ENCODE assay signal across 8 mouse cellular contexts in genomic region chr12:98258371-98258844, GRCm38 (mm10). TPM values are rescaled to one million over a fixed set of nuclear protein-coding genes. Genes with fewer than 3 reads are reported as not detected.
DNase-seq lines count a peak whose midpoint lies in the region; TF ChIP-seq lines count a peak whose summit lies in the region.

No protein-coding gene starts in this region.

- H3K4me3 ChIP-seq in heart, adult 2 months, result peak overlapping the region; percentile 74
- H3K4me3 ChIP-seq in macrophage (ENCODE audit: inconsistent target), result peak overlapping the region; percentile 69

- H3K36me3 ChIP-seq in heart, adult 2 months (ENCODE audit: control insufficient read depth, insufficient read depth, low read length), result no peaks in the 10 kb centered on the region
- H3K36me3 ChIP-seq in macrophage (ENCODE audit: inconsistent target), result peaks cover 13% of the 10 kb centered on the region; the same call in 1 of the 2 replicates

- DNase-seq in heart, adult 2 months, result no peak
- DNase-seq in heart, adult 11 months, result no peak
- peak; percentile 17 for DNase-seq in c-Kit-positive CD71-positive TER-119-negative erythroid progenitor cells, embryonic 14.5 days (ENCODE audit: low read depth)
- peak; percentile 14 for DNase-seq in hindlimb bud, embryonic 11.5 days (ENCODE audit: extremely low spot score, low read depth, low spot score)
- DNase-seq in gastrocnemius, postnatal 10 days, result no peak
- no peak for DNase-seq in adrenal gland, adult 18-20 months (ENCODE audit: low spot score in 2 of 2)
- DNase-seq in right cerebral cortex, postnatal 14 days, result no peak

- WGBS in heart, adult 2 months, result under 1% methylated on average over 8 of the region's 8 CpGs
- WGBS in macrophage (ENCODE audit: missing documents), result 6% methylated on average over 5 of the region's 8 CpGs

- intact Hi-C loops in heart, adult 2 months (cut with DNase I), result no loop called here

- no peak for TF ChIP-seq POLR2A in heart, adult 2 months (IDR thresholded peaks at IDR 0.05; ENCODE audit: insufficient read depth, low read depth, low read length)

- no peaks in the 10 kb centered on the region for H3K27me3 ChIP-seq in heart, adult 2 months (ENCODE audit: control insufficient read depth, insufficient read depth, low read length)

- peak overlapping the region; percentile 91 for H3K27ac ChIP-seq in heart, adult 2 months
- peak overlapping the region; percentile 71 for H3K27ac ChIP-seq in macrophage

- H3K9ac ChIP-seq in heart, adult 2 months (ENCODE audit: low read depth, low read length), result peak overlapping the region; percentile 97

- H3K79me2 ChIP-seq in heart, adult 2 months (replicated peaks; ENCODE audit: control insufficient read depth, insufficient read depth, low read length), result no peaks in the 10 kb centered on the region
- H3K79me2 ChIP-seq in macrophage (ENCODE audit: inconsistent target), result peaks cover 53% of the 10 kb centered on the region

- no peaks in the 10 kb centered on the region for H3K4me1 ChIP-seq in heart, adult 2 months (ENCODE audit: control insufficient read depth, insufficient read depth, low read length)

- no peak for TF ChIP-seq CTCF in heart, adult 2 months (IDR thresholded peaks at IDR 0.05)

- no peak for TF ChIP-seq EP300 in heart, adult 2 months (IDR thresholded peaks at IDR 0.05; ENCODE audit: insufficient read depth, low read depth, low read length)

RNA-seq across cellular contexts. Expression of gene Galc, which starts 0.9 kb away (rescaled TPM):
- total RNA-seq in heart, adult 2 months (2021), result 1 to 10 TPM; 7.3 to 8.3 TPM
- polyA plus RNA-seq in heart, adult 2 months (2012; rRNA removed), result 5.0 and 11.5 TPM in 2 replicates
- 100 to 1,000 TPM in 22 of 26 experiments, 10 to 100 TPM in 4; 19.2 to 310 (median 194) TPM for total RNA-seq in macrophage (2018; cell fraction: chromatin; rRNA removed)
- 100 to 1,000 TPM in 10 of 26 experiments, 10 to 100 TPM in 16; 26.4 to 197 (median 74.6) TPM for total RNA-seq in macrophage (2018; cell fraction: cytosol; rRNA removed)
- 100 to 1,000 TPM in 21 of 26 experiments, 10 to 100 TPM in 5; 37.1 to 352 (median 156) TPM for total RNA-seq in macrophage (2018; cell fraction: nucleus; rRNA removed)
- polyA plus RNA-seq in macrophage (2018), result 80.9 to 133 TPM (median 112 TPM) in 3 replicates
- 1 to 10 TPM; 3.5 to 4.4 TPM for total RNA-seq in gastrocnemius, postnatal 10 days (2021)
- 10 to 100 TPM; 13.4 to 15.9 TPM for total RNA-seq in adrenal gland, adult 18-20 months (2021)

RNA-seq across cellular contexts. Expression of gene Gpr65, which starts 10.0 kb away (rescaled TPM):
- total RNA-seq in heart, adult 2 months (2021), result under 1 TPM; 0.52 to 0.84 TPM
- polyA plus RNA-seq in heart, adult 2 months (2012; rRNA removed), result 0.64 and 1.1 TPM in 2 replicates
- 100 to 1,000 TPM in 12 of 26 experiments, 10 to 100 TPM in 11, 1 to 10 TPM in 3; 4.4 to 225 (median 96.2) TPM for total RNA-seq in macrophage (2018; cell fraction: chromatin; rRNA removed)
- 100 to 1,000 TPM in 25 of 26 experiments, 10 to 100 TPM in 1; 98.6 to 277 (median 172) TPM for total RNA-seq in macrophage (2018; cell fraction: cytosol; rRNA removed)
- 100 to 1,000 TPM in 23 of 26 experiments, 10 to 100 TPM in 3; 18.3 to 575 (median 202) TPM for total RNA-seq in macrophage (2018; cell fraction: nucleus; rRNA removed)
- 99.7 to 173 TPM (median 110 TPM) in 3 replicates for polyA plus RNA-seq in macrophage (2018)
- under 1 TPM; 0.36 to 0.54 TPM for total RNA-seq in gastrocnemius, postnatal 10 days (2021)
- total RNA-seq in adrenal gland, adult 18-20 months (2021), result 1 to 10 TPM; 1.9 to 2.4 TPM

Comparison
In these comparisons a context has a peak if more than half of its experiments do, and no peak if none do; other contexts are left out.
1. DNase-seq: peak in c-Kit-positive CD71-positive TER-119-negative erythroid progenitor cells, embryonic 14.5 days (single experiment) and hindlimb bud, embryonic 11.5 days (single experiment); none in heart, adult 2 months (0 of 2), heart, adult 11 months (single experiment), gastrocnemius, postnatal 10 days (single experiment), adrenal gland, adult 18-20 months (0 of 2) and right cerebral cortex, postnatal 14 days (single experiment).